Mouse (Mus musculus) spleen, adult 2 months (tissue): ENCODE results near the gene Fcgrt.

Experiments
- CTCF ChIP-seq: fragments of 200-500 bp; IDR thresholded peaks from 2 replicates; pipeline ENCODE4 v1.5.1; 2011; ENCODE audit warnings: mild to moderate bottlenecking, inconsistent platforms; ENCODE audit not compliant: insufficient read depth, insufficient read length, insufficient replicate concordance; ENCODE audit errors: extremely low read depth
- POLR2A ChIP-seq: fragments of 200-500 bp; IDR thresholded peaks from 2 replicates; pipeline ENCODE4 v1.6.1; 2011; ENCODE audit warnings: low read depth, low read length, inconsistent platforms

DNA sequence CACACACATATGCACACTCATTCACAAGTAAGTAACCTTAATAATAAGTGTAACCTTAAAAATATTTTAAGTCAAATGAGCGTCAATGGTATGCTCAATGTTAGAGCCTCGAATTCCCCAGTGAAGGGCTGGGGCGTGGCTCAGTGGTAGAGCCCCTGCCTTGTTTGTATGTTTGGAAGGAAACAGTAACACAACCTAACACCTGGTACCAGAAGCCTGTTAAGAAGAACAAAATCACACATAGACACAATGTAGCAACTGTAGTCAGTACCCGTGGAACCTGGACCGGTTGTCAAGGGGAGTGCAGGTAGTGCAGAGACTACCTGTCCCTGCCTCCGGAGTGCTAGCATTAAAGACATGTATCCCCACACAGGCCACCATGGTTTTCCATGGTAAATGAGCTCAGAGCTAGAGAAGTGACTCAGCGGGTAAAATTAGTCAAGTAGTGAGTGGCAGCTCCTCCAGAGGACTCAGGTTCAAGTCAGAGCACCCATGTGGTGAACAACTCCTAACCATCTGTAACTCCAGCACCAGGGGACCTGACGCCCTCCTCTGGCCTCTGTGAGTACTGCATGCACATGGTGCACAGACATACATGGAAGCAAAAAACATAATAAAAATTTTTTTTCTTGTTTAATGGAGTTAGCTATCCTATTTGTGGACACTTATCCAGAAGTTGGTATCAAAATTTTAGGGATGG lies 5.0 kb downstream of the Fcgrt start:
- TF ChIP-seq POLR2A (no peak), CTCF (no peak)
